Mouse (Mus musculus) cerebellum, adult 2 months (tissue): ENCODE measurements around the gene Pdlim5.

ENCODE experiments used
- CTCF ChIP-seq: fragments of 200-500 bp; IDR thresholded peaks from 2 replicates; pipeline ENCODE4 v1.5.1; 2011; ENCODE audit warnings: low read depth, mild to moderate bottlenecking, control low read depth, low read length, moderate library complexity, borderline replicate concordance; ENCODE audit not compliant: insufficient read depth
- POLR2A ChIP-seq: fragments of 200-500 bp; IDR thresholded peaks from 2 replicates; pipeline ENCODE4 v1.6.1; 2011; ENCODE audit warnings: low read length, control low read depth, borderline replicate concordance; ENCODE audit not compliant: insufficient read depth

GRCm38 (mm10) chr3:142434786-142435168, 39.3 kb upstream of the Pdlim5 start:
- TF ChIP-seq CTCF (no peak), POLR2A (no peak)
